Mouse (Mus musculus) testis, adult 2 months (tissue): Measurements from ENCODE around the gene Dhx30.

Experiments
- CTCF ChIP-seq: fragments of 200-500 bp; IDR thresholded peaks from 2 replicates; pipeline ENCODE4 v1.5.1; 2012; ENCODE audit warnings: low read depth, mild to moderate bottlenecking, inconsistent platforms, low read length, moderate library complexity; ENCODE audit not compliant: control insufficient read depth, insufficient read depth, insufficient replicate concordance
- POLR2A ChIP-seq: fragments of 200-500 bp; IDR thresholded peaks from 2 replicates; pipeline ENCODE4 v1.6.1; 2012; ENCODE audit warnings: low read depth, mild to moderate bottlenecking, inconsistent platforms, low read length, moderate library complexity; ENCODE audit not compliant: control insufficient read depth

- TF ChIP-seq POLR2A = no peak
- no peak for TF ChIP-seq CTCF
These were observed 64.7 kb downstream of the Dhx30 start for GRCm38 (mm10) chr9:110052951-110053304.
